Mouse (Mus musculus) midbrain, embryonic 13.5 days (tissue): ENCODE measurements around the gene Tmem63a. TPM values are rescaled to one million over a fixed set of nuclear protein-coding genes. Genes with fewer than 3 reads are reported as not detected.

Experiments
- ATAC-seq: fragments of 200-750 bp; cut with Nextera tagmentation; 2 replicates; pipeline ENCODE4 v1.8.0; 2017; ENCODE audit warnings: mild to moderate bottlenecking, moderate TSS enrichment, moderate library complexity
- H3K27ac ChIP-seq: fragments of 300-500 bp; sonication (generic); 2 replicates; pipeline ENCODE4 v1.5.1; 2015; ENCODE audit warnings: inconsistent platforms, mild to moderate bottlenecking, moderate library complexity
- H3K27me3 ChIP-seq: fragments of 300-500 bp; sonication (generic); 2 replicates; pipeline ENCODE4 v1.6.1; 2015; ENCODE audit warnings: mild to moderate bottlenecking, inconsistent platforms
- H3K36me3 ChIP-seq: fragments of 300-500 bp; sonication (generic); 2 replicates; pipeline ENCODE4 v1.6.1; 2015; ENCODE audit warnings: mild to moderate bottlenecking, inconsistent platforms
- H3K4me1 ChIP-seq: fragments of 300-500 bp; sonication (generic); replicated peaks from 2 replicates; pipeline ENCODE4 v1.6.1; 2015; ENCODE audit warnings: inconsistent platforms
- H3K4me2 ChIP-seq: fragments of 300-500 bp; sonication (generic); replicated peaks from 2 replicates; pipeline ENCODE4 v1.6.1; 2015; ENCODE audit warnings: moderate library complexity, mild to moderate bottlenecking, inconsistent platforms
- H3K4me3 ChIP-seq: fragments of 300-500 bp; sonication (generic); replicated peaks from 2 replicates; pipeline ENCODE4 v1.5.1; 2015; ENCODE audit warnings: mild to moderate bottlenecking, inconsistent platforms
- H3K9ac ChIP-seq: fragments of 300-500 bp; sonication (generic); replicated peaks from 2 replicates; pipeline ENCODE4 v1.6.1; 2015; ENCODE audit warnings: mild to moderate bottlenecking, inconsistent platforms
- H3K9me3 ChIP-seq: fragments of 300-500 bp; sonication (generic); 2 replicates; pipeline ENCODE4 v1.6.1; 2016; ENCODE audit warnings: mild to moderate bottlenecking, inconsistent platforms
- WGBS: fragments of 180-500 bp; shearing (Covaris S2); methylation state at CpG from one replicate; pipeline ENCODE4 v1.1.7; 2015; 5-methylcytosine and 5-hydroxymethylcytosine counted together
- polyA plus RNA-seq: library from polyadenylated mRNA; unstranded; fragments of >200 nt; fragmentation: Nextera tagmentation; extraction: Ambion mirVana; gene quantifications from 2 replicates; pipeline ENCODE4 v1.2.1, GENCODE M21; 2015

Tmem63a gene
- polyA plus RNA-seq, 1 experiment from 2014 or later = 0.93 TPM

GRCm38 (mm10) chr1:180945001-180945980 is 3.1 kb downstream of the Tmem63a start:
- no peaks in the 10 kb centered on the region for H3K9me3 ChIP-seq
- H3K4me2 ChIP-seq = no peak overlapping the region
- H3K27ac ChIP-seq = no peak overlapping the region
- H3K27me3 ChIP-seq = peaks cover 53% of the 10 kb centered on the region
- H3K36me3 ChIP-seq = no peaks in the 10 kb centered on the region
- no peak overlapping the region for H3K4me3 ChIP-seq
- peak; percentile 62 for ATAC-seq
- 27% methylated on average over 20 of the region's 20 CpGs for WGBS
- H3K9ac ChIP-seq = no peak overlapping the region
- H3K4me1 ChIP-seq = peaks cover 25% of the 10 kb centered on the region

- Histone ChIP-seq H3K27ac (no peak overlapping the region), H3K4me3 (no peak overlapping the region), H3K27me3 (peaks cover 42% of the 10 kb centered on the region), H3K4me2 (no peak overlapping the region), H3K36me3 (no peaks in the 10 kb centered on the region), H3K9ac (no peak overlapping the region), H3K4me1 (peaks cover 25% of the 10 kb centered on the region), H3K9me3 (no peaks in the 10 kb centered on the region)
- 87% methylated on average over 6 of the region's 6 CpGs for WGBS
- no peak for ATAC-seq
These were observed 4.3 kb downstream of the Tmem63a start for GRCm38 (mm10) chr1:180946448-180946847.

- Histone ChIP-seq H3K4me3 (no peak overlapping the region), H3K9ac (no peak overlapping the region), H3K27ac (no peak overlapping the region), H3K4me1 (no peaks in the 10 kb centered on the region), H3K27me3 (no peaks in the 10 kb centered on the region), H3K4me2 (no peak overlapping the region), H3K36me3 (no peaks in the 10 kb centered on the region), H3K9me3 (no peaks in the 10 kb centered on the region)
- WGBS = 86% methylated on average over 6 of the region's 6 CpGs
- ATAC-seq = no peak
These were observed 10.1 kb downstream of the Tmem63a start for GRCm38 (mm10) chr1:180952085-180952746.

GRCm38 (mm10) chr1:180952808-180953207 is 10.7 kb downstream of the Tmem63a start:
- no peaks in the 10 kb centered on the region for H3K9me3 ChIP-seq
- no peaks in the 10 kb centered on the region for H3K27me3 ChIP-seq
- no peaks in the 10 kb centered on the region for H3K36me3 ChIP-seq
- no peak overlapping the region for H3K4me3 ChIP-seq
- WGBS = 88% methylated on average over 5 of the region's 5 CpGs
- H3K4me2 ChIP-seq = no peak overlapping the region
- ATAC-seq = no peak
- H3K4me1 ChIP-seq = no peaks in the 10 kb centered on the region
- no peak overlapping the region for H3K9ac ChIP-seq
- H3K27ac ChIP-seq = no peak overlapping the region

GRCm38 (mm10) chr1:180956401-180956800 is 14.3 kb downstream of the Tmem63a start:
- Histone ChIP-seq H3K4me1 (no peaks in the 10 kb centered on the region), H3K9me3 (no peaks in the 10 kb centered on the region), H3K36me3 (no peaks in the 10 kb centered on the region), H3K27ac (no peak overlapping the region), H3K27me3 (no peaks in the 10 kb centered on the region), H3K4me3 (no peak overlapping the region), H3K9ac (no peak overlapping the region), H3K4me2 (no peak overlapping the region)
- ATAC-seq = no peak
- WGBS = 91% methylated on average over 8 of the region's 8 CpGs

GRCm38 (mm10) chr1:180956973-180957381 is 14.8 kb downstream of the Tmem63a start:
- Histone ChIP-seq H3K9ac (no peak overlapping the region), H3K4me2 (no peak overlapping the region), H3K9me3 (no peaks in the 10 kb centered on the region), H3K4me1 (no peaks in the 10 kb centered on the region), H3K27ac (no peak overlapping the region), H3K27me3 (no peaks in the 10 kb centered on the region), H3K36me3 (no peaks in the 10 kb centered on the region), H3K4me3 (no peak overlapping the region)
- 87% methylated on average over 8 of the region's 8 CpGs for WGBS
- ATAC-seq = no peak

- Histone ChIP-seq H3K4me1 (no peaks in the 10 kb centered on the region), H3K4me3 (no peak overlapping the region), H3K4me2 (no peak overlapping the region), H3K27me3 (no peaks in the 10 kb centered on the region), H3K36me3 (no peaks in the 10 kb centered on the region), H3K9ac (no peak overlapping the region), H3K9me3 (no peaks in the 10 kb centered on the region), H3K27ac (no peak overlapping the region)
- 90% methylated on average over 3 of the region's 3 CpGs for WGBS
- ATAC-seq = no peak
These were observed 15.8 kb downstream of the Tmem63a start for GRCm38 (mm10) chr1:180957989-180958388.

GRCm38 (mm10) chr1:180958797-180959196 is 16.7 kb downstream of the Tmem63a start:
- H3K4me1 ChIP-seq = no peaks in the 10 kb centered on the region
- 58% methylated on average over 3 of the region's 3 CpGs for WGBS
- no peak overlapping the region for H3K4me3 ChIP-seq
- no peaks in the 10 kb centered on the region for H3K27me3 ChIP-seq
- no peak overlapping the region for H3K27ac ChIP-seq
- no peak overlapping the region for H3K4me2 ChIP-seq
- H3K36me3 ChIP-seq = no peaks in the 10 kb centered on the region
- no peaks in the 10 kb centered on the region for H3K9me3 ChIP-seq
- no peak for ATAC-seq
- no peak overlapping the region for H3K9ac ChIP-seq

GRCm38 (mm10) chr1:180965786-180966185 is 23.6 kb downstream of the Tmem63a start:
- WGBS = 87% methylated on average over 3 of the region's 3 CpGs
- no peak for ATAC-seq
- H3K27ac ChIP-seq = no peak overlapping the region

GRCm38 (mm10) chr1:180966542-180966941 is 24.4 kb downstream of the Tmem63a start:
- 62% methylated on average over 3 of the region's 3 CpGs for WGBS
- no peak for ATAC-seq

More at GRCm38 (mm10) chr1:180965786-180966185, 23.6 kb downstream of the Tmem63a start:
- H3K27me3 ChIP-seq = no peaks in the 10 kb centered on the region
- H3K36me3 ChIP-seq = no peaks in the 10 kb centered on the region
- no peak overlapping the region for H3K4me3 ChIP-seq
- no peak overlapping the region for H3K9ac ChIP-seq
- no peaks in the 10 kb centered on the region for H3K4me1 ChIP-seq
- H3K4me2 ChIP-seq = no peak overlapping the region
- no peaks in the 10 kb centered on the region for H3K9me3 ChIP-seq

GRCm38 (mm10) chr1:180967261-180967660 is 25.1 kb downstream of the Tmem63a start:
- H3K27me3 ChIP-seq = no peaks in the 10 kb centered on the region
- no peak for ATAC-seq
- H3K27ac ChIP-seq = no peak overlapping the region
- no peak overlapping the region for H3K4me2 ChIP-seq
- H3K4me1 ChIP-seq = no peaks in the 10 kb centered on the region
- H3K9ac ChIP-seq = no peak overlapping the region
- WGBS = 88% methylated on average over 7 of the region's 7 CpGs
- no peak overlapping the region for H3K4me3 ChIP-seq
- H3K36me3 ChIP-seq = no peaks in the 10 kb centered on the region
- H3K9me3 ChIP-seq = no peaks in the 10 kb centered on the region

More at GRCm38 (mm10) chr1:180966542-180966941, 24.4 kb downstream of the Tmem63a start:
- Histone ChIP-seq H3K4me1 (no peaks in the 10 kb centered on the region), H3K4me3 (no peak overlapping the region), H3K27me3 (no peaks in the 10 kb centered on the region), H3K9ac (no peak overlapping the region), H3K27ac (no peak overlapping the region), H3K9me3 (no peaks in the 10 kb centered on the region), H3K4me2 (no peak overlapping the region), H3K36me3 (no peaks in the 10 kb centered on the region)

GRCm38 (mm10) chr1:180972941-180973340 is 30.8 kb downstream of the Tmem63a start:
- Histone ChIP-seq H3K27me3 (no peaks in the 10 kb centered on the region), H3K27ac (no peak overlapping the region), H3K4me3 (no peak overlapping the region), H3K4me2 (no peak overlapping the region), H3K9me3 (no peaks in the 10 kb centered on the region), H3K4me1 (no peaks in the 10 kb centered on the region), H3K9ac (no peak overlapping the region), H3K36me3 (no peaks in the 10 kb centered on the region)
- no peak for ATAC-seq
- WGBS = 62% methylated on average over 10 of the region's 11 CpGs
